Mouse (Mus musculus): ENCODE data around the gene Gm37240.

DNA sequence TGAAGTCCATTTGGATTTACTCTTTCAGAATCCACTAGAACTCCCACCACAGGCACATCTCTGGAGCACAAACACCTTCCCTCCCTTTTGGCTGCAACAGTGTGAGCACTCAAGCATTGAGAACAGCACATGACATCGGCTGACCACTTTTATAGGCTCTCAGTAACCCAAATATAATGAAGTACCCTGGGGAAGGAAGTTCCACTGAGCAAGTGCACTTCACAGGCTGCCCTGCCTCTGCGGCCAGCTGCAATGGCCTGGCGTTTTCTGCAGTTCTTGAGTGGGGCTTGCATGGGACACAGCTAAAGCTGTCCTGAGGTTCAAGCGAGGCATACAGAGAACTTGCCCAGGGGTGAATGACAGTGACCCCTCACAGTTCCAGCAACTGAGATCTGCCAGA, 196.2 kb downstream of the Gm37240 start:
- TF ChIP-seq CTCF (IDR thresholded peaks at IDR 0.05; ENCODE audit: control insufficient read depth, insufficient read depth, low read length) (no peak), POLR2A (IDR thresholded peaks at IDR 0.05; ENCODE audit: borderline replicate concordance, control insufficient read depth, low read depth, low read length) (no peak)
